Mouse (Mus musculus) lung, adult 2 months (tissue): Measurements from ENCODE around the gene Slc52a3.
"Not testable (repeated sequence)": the region's sequence is repeated elsewhere in the genome, so short reads cannot be mapped to it uniquely, and the experiment has no call there.

ENCODE experiments used
- CTCF ChIP-seq: fragments of 200-500 bp; IDR thresholded peaks from 2 replicates; pipeline ENCODE4 v1.5.1; 2011; ENCODE audit warnings: mild to moderate bottlenecking, low read length, control low read depth; ENCODE audit not compliant: insufficient read depth
- POLR2A ChIP-seq: fragments of 200-500 bp; IDR thresholded peaks from 2 replicates; pipeline ENCODE4 v1.6.1; 2011; ENCODE audit warnings: low read depth, mild to moderate bottlenecking, control low read depth, low read length, borderline replicate concordance; ENCODE audit errors: extremely low read depth

DNA sequence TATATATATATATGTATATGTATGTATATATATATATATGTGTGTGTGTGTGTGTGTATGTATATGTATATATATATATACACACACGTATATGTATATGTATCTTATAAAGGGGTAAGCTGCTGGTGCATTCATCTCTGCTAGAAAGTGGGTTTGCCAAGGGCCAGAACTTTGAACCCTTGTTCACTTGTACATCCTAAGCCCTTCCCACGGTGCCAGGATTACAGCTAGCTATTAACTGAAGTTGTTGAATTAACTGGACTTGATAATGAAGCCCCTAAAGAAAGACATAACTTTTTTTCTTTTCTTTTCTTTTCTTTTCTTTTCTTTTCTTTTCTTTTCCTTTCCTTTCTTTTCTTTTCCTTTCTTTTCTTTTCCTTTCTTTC is 872 bp downstream of the Slc52a3 start:
- TF ChIP-seq POLR2A, CTCF: not testable (repeated sequence)
